Mouse (Mus musculus) brain, embryonic 18.5 days (tissue): ENCODE results near the gene Myo5a.

Source experiments
- DNase-seq: peaks from one replicate; pipeline ENCODE4 v3.0.0-alpha.2; 2012; ENCODE audit warnings: low read depth, low spot score

Gene Myo5a

GRCm38 (mm10) chr9:75070457-75071028 lies at the start of gene Myo5a:
Myo5a (plus strand) TSS chr9:75071015.
- no peak for DNase-seq

GRCm38 (mm10) chr9:75022546-75022945 lies 48.3 kb upstream of the Myo5a start:
- DNase-seq: no peak

GRCm38 (mm10) chr9:75023150-75023894 lies 47.5 kb upstream of the Myo5a start:
- no peak for DNase-seq

GRCm38 (mm10) chr9:75024089-75024488 lies 46.7 kb upstream of the Myo5a start:
- DNase-seq: no peak

GRCm38 (mm10) chr9:75025689-75026088 lies 45.1 kb upstream of the Myo5a start:
- no peak for DNase-seq

- no peak for DNase-seq
Observed at GRCm38 (mm10) chr9:75032408-75032807, 38.4 kb upstream of the Myo5a start.

- DNase-seq: no peak
Observed at GRCm38 (mm10) chr9:75033141-75033540, 37.7 kb upstream of the Myo5a start.

GRCm38 (mm10) chr9:75034691-75035090 lies 36.1 kb upstream of the Myo5a start:
- DNase-seq: no peak

- DNase-seq: no peak
Observed at GRCm38 (mm10) chr9:75035944-75036343, 34.9 kb upstream of the Myo5a start.

- DNase-seq: peak; percentile 64
Observed at GRCm38 (mm10) chr9:75037451-75038356, 33.1 kb upstream of the Myo5a start, which contains the start of gene Arpp19. Arpp19 (plus strand) TSS chr9:75037614.

- no peak for DNase-seq
Observed at GRCm38 (mm10) chr9:75038357-75038688, 32.5 kb upstream of the Myo5a start.

GRCm38 (mm10) chr9:75040566-75040965 lies 30.2 kb upstream of the Myo5a start:
- no peak for DNase-seq

- no peak for DNase-seq
Observed at GRCm38 (mm10) chr9:75041840-75042525, 28.8 kb upstream of the Myo5a start.

- no peak for DNase-seq
Observed at GRCm38 (mm10) chr9:75043191-75043590, 27.6 kb upstream of the Myo5a start.

- no peak for DNase-seq
Observed at GRCm38 (mm10) chr9:75047079-75047478, 23.7 kb upstream of the Myo5a start.

GRCm38 (mm10) chr9:75049100-75049499 lies 21.7 kb upstream of the Myo5a start:
- no peak for DNase-seq

- DNase-seq: no peak
Observed at GRCm38 (mm10) chr9:75050003-75050402, 20.8 kb upstream of the Myo5a start.

- no peak for DNase-seq
Observed at GRCm38 (mm10) chr9:75051841-75052240, 19.0 kb upstream of the Myo5a start.

GRCm38 (mm10) chr9:75055046-75055445 lies 15.8 kb upstream of the Myo5a start:
- no peak for DNase-seq

GRCm38 (mm10) chr9:75064678-75065331 lies 6.0 kb upstream of the Myo5a start:
- DNase-seq: no peak

GRCm38 (mm10) chr9:75071029-75071705 lies 352 bp downstream of the Myo5a start:
- peak; percentile 71 for DNase-seq
